Mouse (Mus musculus) olfactory bulb, adult 2 months (tissue): ENCODE measurements around the gene Krt80.

Experiments
- CTCF ChIP-seq: fragments of 200-500 bp; IDR thresholded peaks from 2 replicates; pipeline ENCODE4 v1.5.1; 2012; ENCODE audit warnings: low read depth, mild to moderate bottlenecking, low read length, moderate library complexity; ENCODE audit not compliant: insufficient read depth
- POLR2A ChIP-seq: fragments of 200-500 bp; IDR thresholded peaks from 2 replicates; pipeline ENCODE4 v1.6.1; 2012; ENCODE audit warnings: mild to moderate bottlenecking, low read depth, low read length, moderate library complexity; ENCODE audit not compliant: insufficient read depth

GRCm38 (mm10) chr15:101331090-101331489, 38.9 kb downstream of the Krt80 start:
- TF ChIP-seq CTCF (no peak), POLR2A (no peak)
